Mouse (Mus musculus): ENCODE data around the gene Chn1. TPM values are rescaled to one million over a fixed set of nuclear protein-coding genes. Genes with fewer than 3 reads are reported as not detected.
A peak's percentile ranks its signal among the peaks of the same experiment; 100 is the strongest.
"Not testable (repeated sequence)": the region's sequence is repeated elsewhere in the genome, so short reads cannot be mapped to it uniquely, and the experiment has no call there.

Gene Chn1
- polyA plus RNA-seq (2015; fragmentation: Nextera tagmentation; extraction: Ambion mirVana), result 0.78 TPM in 2 replicates

DNA sequence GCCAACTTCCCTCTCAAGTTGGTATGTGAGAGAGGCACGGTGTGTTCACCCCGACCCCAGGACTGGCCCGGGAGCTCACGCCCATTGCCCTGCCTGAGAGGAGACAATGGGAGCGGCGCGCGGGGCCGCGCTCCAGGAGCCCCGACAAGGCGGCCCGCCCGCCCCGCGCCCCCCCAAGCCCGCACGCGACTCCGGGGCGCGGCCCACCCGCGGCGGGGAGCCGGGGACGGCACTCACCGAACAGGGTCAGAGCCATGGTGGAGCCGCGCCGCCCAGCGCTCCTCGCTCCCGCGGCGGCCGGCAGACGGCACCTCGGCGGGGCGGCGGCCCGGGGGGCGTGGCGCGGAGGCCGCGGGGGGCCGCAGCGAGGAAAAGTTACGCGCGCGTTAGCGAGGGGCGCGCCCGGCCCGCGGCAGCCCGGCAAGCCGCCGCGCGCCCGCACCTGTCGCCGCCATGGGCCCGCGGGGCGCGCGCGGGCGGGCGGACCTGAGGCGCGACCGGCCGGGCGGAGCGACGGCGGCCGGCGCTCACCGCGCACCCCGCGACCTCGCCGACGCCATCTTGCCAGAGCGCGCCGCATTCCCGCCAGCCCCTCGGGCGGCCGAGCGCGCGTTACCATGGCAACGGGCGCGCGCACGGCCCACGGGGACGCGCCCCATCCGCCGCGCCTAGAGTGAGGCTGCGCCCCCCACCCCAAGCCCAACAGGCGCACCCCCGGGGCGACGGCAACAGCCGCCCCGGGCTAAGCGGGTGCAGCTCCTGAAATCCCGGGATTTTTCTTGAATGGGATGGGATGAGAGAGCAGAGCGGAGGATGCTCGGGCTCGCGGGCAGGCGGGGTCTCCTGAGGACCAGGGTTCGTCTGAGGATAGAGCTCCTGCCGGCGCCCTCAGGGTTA, at the start of gene Chn1:
Gene Chn1, minus strand, starts transcription at position 561 of the 897 bp plus-strand sequence.
- under 1% methylated on average over 78 of the region's 131 CpGs for WGBS (ENCODE audit: insufficient replicate concordance)
- peaks cover 10% of the 10 kb centered on the region; the same call in 1 of the 2 replicates for H3K4me1 ChIP-seq (replicated peaks)
- H3K27me3 ChIP-seq, result peaks cover 75% of the 10 kb centered on the region
- no peak within 1 kb of the TSS for H3K27ac ChIP-seq (replicated peaks)
- peak within 1 kb of the TSS; percentile 66 for H3K4me3 ChIP-seq (replicated peaks)
- no peak within 1 kb of the TSS; the same call in 1 of the 2 replicates for H3K9ac ChIP-seq
- ATAC-seq (ENCODE audit: insufficient read depth), result peak; percentile 56
- no peaks in the 10 kb centered on the region for H3K9me3 ChIP-seq (replicated peaks)
- peak within 1 kb of the TSS; percentile 91 for H3K4me2 ChIP-seq
- no peaks in the 10 kb centered on the region for H3K36me3 ChIP-seq (replicated peaks)

DNA sequence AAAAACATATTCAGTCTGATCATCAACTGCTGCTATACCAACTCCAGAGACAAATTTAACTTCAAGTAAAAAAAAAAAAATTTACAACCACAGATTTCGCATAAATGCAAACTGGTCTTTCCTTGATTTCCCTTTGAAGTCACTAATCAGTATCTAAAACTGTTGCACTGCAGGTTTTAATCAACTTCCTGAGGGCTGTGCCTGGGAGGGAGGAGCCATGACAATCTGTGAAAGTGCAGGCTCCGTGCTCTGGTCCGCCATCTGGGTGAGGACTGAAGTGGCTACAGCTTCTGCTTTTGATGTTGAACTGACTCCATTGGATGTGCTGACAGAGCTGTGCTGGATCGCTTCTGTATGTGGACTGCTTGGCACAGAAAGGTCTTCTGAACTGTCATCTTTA, 43.6 kb upstream of the Chn1 start:
- Histone ChIP-seq H3K4me2 (no peak overlapping the region), H3K4me3 (replicated peaks) (no peak overlapping the region), H3K36me3 (replicated peaks) (peaks cover 28% of the 10 kb centered on the region), H3K27ac (replicated peaks) (no peak overlapping the region), H3K4me1 (replicated peaks) (no peaks in the 10 kb centered on the region), H3K9me3 (replicated peaks) (no peaks in the 10 kb centered on the region), H3K27me3 (no peaks in the 10 kb centered on the region), H3K9ac (no peak overlapping the region)
- WGBS (ENCODE audit: insufficient replicate concordance), result 37% methylated on average over 4 of the region's 4 CpGs
- no peak for ATAC-seq (ENCODE audit: insufficient read depth)

DNA sequence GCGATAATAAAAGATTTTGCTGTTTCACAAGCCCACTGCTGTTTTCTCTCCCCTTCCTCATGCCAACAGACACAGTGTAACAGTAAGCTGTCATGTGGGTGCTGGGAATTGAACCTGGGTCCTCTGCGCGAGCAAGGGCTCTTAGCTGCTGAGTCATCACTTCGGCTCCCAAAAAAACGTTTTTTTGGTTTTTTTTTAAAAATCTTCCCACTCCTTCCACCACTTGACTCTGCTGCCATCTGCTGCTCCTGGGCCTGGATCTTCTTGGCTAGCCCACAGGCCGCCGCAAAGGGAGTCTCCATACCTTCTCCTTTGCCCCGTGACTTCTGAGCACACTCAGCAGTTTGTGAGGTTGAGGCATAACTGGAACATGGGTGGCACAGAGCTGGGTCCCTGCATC, 32.5 kb upstream of the Chn1 start:
- WGBS (ENCODE audit: insufficient replicate concordance), result 72% methylated on average over 8 of the region's 8 CpGs
- ATAC-seq (ENCODE audit: insufficient read depth), result no peak
- H3K4me3 ChIP-seq (replicated peaks), result no peak overlapping the region
- no peak overlapping the region for H3K4me2 ChIP-seq
- H3K4me1 ChIP-seq (replicated peaks), result no peaks in the 10 kb centered on the region
- H3K27me3 ChIP-seq, result no peaks in the 10 kb centered on the region
- H3K27ac ChIP-seq (replicated peaks), result no peak overlapping the region
- H3K36me3 ChIP-seq (replicated peaks), result no peaks in the 10 kb centered on the region
- no peak overlapping the region for H3K9ac ChIP-seq
- no peaks in the 10 kb centered on the region for H3K9me3 ChIP-seq (replicated peaks)

DNA sequence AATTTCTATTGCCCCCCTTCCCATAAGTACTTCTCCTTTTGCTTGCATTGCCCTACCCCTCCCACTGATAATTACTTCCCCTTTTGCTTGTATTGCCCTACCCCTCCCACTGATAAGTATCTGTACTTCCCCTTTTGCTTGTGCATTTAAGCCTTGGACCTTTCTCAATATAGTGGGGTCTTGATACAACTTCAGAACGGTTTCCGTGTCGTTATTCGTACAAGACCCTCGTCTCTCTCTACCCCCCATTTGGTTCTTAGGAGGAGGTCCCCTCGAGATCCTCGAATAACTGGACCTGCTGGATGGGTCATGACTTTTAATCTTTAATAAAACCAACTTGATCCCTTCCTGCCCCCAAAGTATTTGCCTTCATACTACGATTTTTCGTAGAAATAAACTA, 25.0 kb upstream of the Chn1 start:
- 56% methylated on average over 9 of the region's 9 CpGs for WGBS (ENCODE audit: insufficient replicate concordance)

DNA sequence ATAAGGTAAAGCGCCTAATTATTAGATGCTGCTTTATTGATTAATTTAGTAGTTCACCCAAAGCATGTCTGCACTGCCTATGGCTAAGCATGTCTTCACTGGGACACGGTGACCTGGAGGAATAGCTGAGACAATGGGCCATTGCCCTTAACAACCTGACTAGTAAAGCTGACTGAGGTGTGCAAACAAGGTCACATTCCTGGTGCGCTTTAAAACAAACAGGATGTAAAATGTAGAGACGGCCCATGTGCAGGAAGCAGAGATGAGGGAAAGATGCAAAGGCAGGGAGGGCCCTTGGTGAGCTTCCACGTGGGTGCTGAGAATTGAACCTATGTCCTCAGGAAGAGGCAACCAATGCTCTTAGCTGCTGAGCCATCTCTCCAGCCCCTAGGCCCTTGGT, 23.6 kb upstream of the Chn1 start:
- H3K4me2 ChIP-seq, result no peak overlapping the region
- no peaks in the 10 kb centered on the region for H3K36me3 ChIP-seq (replicated peaks)
- ATAC-seq (ENCODE audit: insufficient read depth), result no peak
- no peaks in the 10 kb centered on the region for H3K27me3 ChIP-seq
- H3K4me1 ChIP-seq (replicated peaks), result no peaks in the 10 kb centered on the region
- no peak overlapping the region for H3K27ac ChIP-seq (replicated peaks)
- H3K9me3 ChIP-seq (replicated peaks), result no peaks in the 10 kb centered on the region
- no peak overlapping the region for H3K4me3 ChIP-seq (replicated peaks)
- 51% methylated on average over 5 of the region's 5 CpGs for WGBS (ENCODE audit: insufficient replicate concordance)
- no peak overlapping the region for H3K9ac ChIP-seq

More for the DNA sequence above, 25.0 kb upstream of the Chn1 start:
- H3K36me3 ChIP-seq (replicated peaks); ATAC-seq (ENCODE audit: insufficient read depth); H3K27me3 ChIP-seq; H3K4me1 ChIP-seq (replicated peaks); H3K9ac ChIP-seq; H3K4me3 ChIP-seq (replicated peaks); H3K27ac ChIP-seq (replicated peaks); H3K9me3 ChIP-seq (replicated peaks); H3K4me2 ChIP-seq: not testable (repeated sequence)

DNA sequence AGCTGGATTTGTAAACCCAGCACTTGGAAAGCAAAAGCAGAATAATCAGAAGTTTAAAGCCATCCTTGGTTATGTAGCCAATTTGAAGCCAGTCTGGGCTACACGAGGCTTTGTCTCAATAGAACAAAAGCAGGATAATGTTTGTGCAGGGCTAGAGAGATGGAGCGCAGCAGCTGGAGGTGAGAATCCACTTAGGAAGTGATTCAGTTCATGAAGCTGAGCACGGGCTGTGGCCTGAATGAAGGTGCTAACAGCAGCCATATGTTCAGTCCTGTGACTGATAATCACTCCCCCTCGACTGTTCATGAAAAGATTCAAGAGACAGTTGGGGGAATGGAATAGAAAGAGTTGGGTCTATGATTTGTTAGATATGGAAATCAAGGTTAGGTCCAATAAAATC, 23.0 kb upstream of the Chn1 start:
- H3K9me3 ChIP-seq (replicated peaks), result no peaks in the 10 kb centered on the region
- 49% methylated on average over 4 of the region's 4 CpGs for WGBS (ENCODE audit: insufficient replicate concordance)
- H3K36me3 ChIP-seq (replicated peaks), result no peaks in the 10 kb centered on the region
- H3K4me3 ChIP-seq (replicated peaks), result no peak overlapping the region
- H3K27me3 ChIP-seq, result no peaks in the 10 kb centered on the region
- no peak overlapping the region for H3K4me2 ChIP-seq
- H3K9ac ChIP-seq, result no peak overlapping the region
- H3K27ac ChIP-seq (replicated peaks), result no peak overlapping the region
- ATAC-seq (ENCODE audit: insufficient read depth), result no peak
- no peaks in the 10 kb centered on the region for H3K4me1 ChIP-seq (replicated peaks)

DNA sequence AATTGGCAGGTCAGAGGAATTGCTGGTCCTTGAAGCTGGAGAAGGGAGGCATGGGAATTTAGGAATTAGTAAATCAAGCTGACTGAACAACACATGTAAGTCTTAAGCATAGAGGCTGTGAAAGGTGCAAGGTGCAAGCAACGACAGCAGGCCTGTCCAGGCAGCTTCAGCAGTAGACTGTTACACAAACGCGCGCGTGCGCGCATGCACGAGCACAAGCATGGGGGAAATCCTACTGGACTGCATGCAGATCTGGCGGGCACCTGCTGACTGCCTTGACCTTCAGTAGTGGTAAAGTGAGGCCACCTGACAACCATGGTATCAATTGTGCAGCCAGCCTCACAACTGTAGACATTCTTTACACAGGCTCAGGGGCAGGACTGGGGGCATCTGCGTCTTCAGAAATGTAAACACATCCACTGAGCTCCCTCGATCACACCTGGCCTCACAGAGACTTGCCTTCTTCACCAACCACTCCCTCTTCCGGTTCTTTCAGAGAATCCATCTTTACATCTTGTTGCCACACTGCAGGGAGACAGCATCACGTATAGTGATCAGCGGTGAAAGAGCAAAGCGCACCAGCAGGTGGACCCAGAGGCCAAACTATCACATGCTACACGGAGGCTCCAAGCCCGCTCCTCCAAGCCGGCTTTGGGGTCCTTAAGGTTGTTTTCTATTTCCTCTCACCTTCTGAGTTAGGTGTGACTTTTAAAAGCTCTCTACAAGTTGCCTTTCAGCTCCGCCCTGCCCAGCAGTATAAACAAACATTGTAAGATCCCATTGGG, 16.9 kb upstream of the Chn1 start:
- whole genome bisulfite sequencing (ENCODE audit: insufficient replicate concordance), result 48% methylated on average over 19 of the region's 19 CpGs
- no peak overlapping the region for H3K9ac ChIP-seq
- no peak overlapping the region for H3K4me3 ChIP-seq (replicated peaks)
- no peak overlapping the region for H3K4me2 ChIP-seq
- H3K36me3 ChIP-seq (replicated peaks), result no peaks in the 10 kb centered on the region
- ATAC-seq (ENCODE audit: insufficient read depth), result no peak
- H3K4me1 ChIP-seq (replicated peaks), result no peaks in the 10 kb centered on the region
- no peak overlapping the region for H3K27ac ChIP-seq (replicated peaks)
- H3K27me3 ChIP-seq, result peaks cover 14% of the 10 kb centered on the region; the same call in 1 of the 2 replicates
- no peaks in the 10 kb centered on the region for H3K9me3 ChIP-seq (replicated peaks)

DNA sequence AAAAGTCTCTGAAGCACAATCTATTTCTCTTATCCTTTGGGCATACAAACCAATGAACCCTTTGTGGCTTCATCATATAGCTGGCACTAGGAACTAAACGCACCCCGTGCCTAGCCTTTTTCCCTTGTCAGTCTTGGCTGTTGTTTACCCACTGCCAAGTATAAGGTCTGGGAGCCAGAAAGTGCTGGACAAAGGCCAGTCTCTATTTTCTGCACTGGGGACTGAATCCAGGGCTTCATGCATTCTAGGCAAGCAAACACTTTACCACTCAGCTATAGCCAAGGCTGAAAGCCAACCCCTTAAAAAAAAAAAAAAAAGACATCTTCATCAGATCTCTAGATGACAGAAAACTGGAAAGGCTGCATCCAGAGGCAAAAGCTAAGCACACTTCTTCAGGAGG, 15.2 kb upstream of the Chn1 start:
- peaks cover 14% of the 10 kb centered on the region; the same call in 1 of the 2 replicates for H3K27me3 ChIP-seq
- no peak overlapping the region for H3K4me3 ChIP-seq (replicated peaks)
- WGBS (ENCODE audit: insufficient replicate concordance), result 72% methylated on average over 2 of the region's 2 CpGs
- no peak overlapping the region for H3K9ac ChIP-seq
- H3K27ac ChIP-seq (replicated peaks), result no peak overlapping the region
- no peak overlapping the region for H3K4me2 ChIP-seq
- H3K36me3 ChIP-seq (replicated peaks), result no peaks in the 10 kb centered on the region
- H3K4me1 ChIP-seq (replicated peaks), result no peaks in the 10 kb centered on the region
- no peaks in the 10 kb centered on the region for H3K9me3 ChIP-seq (replicated peaks)
- no peak for ATAC-seq (ENCODE audit: insufficient read depth)

DNA sequence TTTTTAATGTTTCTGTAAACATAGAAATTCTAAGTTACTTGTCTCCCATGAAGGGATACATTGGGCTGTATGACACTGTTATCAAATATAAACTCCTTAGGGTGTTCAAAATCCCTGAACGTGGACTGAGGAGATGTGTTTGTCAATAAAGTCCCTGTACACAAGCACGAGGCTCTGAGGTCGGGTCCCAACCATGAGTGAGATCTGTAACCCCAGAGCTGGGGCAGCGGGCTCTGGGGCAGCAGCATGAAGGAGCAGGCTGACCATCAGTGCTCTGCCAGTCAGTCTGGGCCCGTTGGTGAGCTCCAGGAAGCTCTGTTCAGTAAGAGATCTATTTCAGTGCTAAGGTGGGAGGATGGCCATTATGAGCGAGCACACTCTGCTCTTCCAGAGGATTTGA, 13.2 kb upstream of the Chn1 start:
- peaks cover 17% of the 10 kb centered on the region; the same call in 1 of the 2 replicates for H3K27me3 ChIP-seq
- ATAC-seq (ENCODE audit: insufficient read depth), result no peak
- no peak overlapping the region for H3K27ac ChIP-seq (replicated peaks)
- no peaks in the 10 kb centered on the region for H3K9me3 ChIP-seq (replicated peaks)
- no peak overlapping the region for H3K9ac ChIP-seq
- H3K4me1 ChIP-seq (replicated peaks), result no peaks in the 10 kb centered on the region
- H3K4me3 ChIP-seq (replicated peaks), result no peak overlapping the region
- no peak overlapping the region for H3K4me2 ChIP-seq
- H3K36me3 ChIP-seq (replicated peaks), result no peaks in the 10 kb centered on the region
- WGBS (ENCODE audit: insufficient replicate concordance), result 53% methylated on average over 6 of the region's 6 CpGs

DNA sequence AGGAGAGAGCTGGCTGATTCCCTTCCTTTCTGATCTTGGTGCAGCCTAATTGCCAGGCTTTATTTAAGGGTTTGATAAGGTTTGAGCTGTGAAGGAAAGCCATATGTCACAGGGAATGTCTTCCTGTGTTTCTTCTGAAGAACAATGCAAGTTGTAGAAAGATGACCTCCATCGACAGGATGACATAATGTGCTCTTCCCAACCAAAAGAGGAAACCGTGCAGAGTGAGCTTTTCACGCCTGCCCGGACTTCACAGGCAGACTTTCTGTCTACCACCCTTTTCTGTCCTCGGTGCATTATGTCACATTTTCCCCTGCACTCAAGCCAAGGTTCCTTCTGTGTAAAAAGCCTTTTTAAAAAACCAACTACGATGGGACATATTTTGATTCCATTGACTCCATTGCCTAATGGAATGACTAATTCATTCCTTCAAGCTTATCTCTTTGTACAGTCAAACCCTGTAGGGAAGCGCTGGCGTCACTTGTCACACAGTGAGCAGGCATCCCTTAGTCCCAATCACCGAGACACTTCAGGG, 7.3 kb upstream of the Chn1 start:
- no peak for ATAC-seq (ENCODE audit: insufficient read depth)
- Histone ChIP-seq H3K9ac (no peak overlapping the region), H3K27me3 (peaks cover 45% of the 10 kb centered on the region), H3K4me1 (replicated peaks) (no peaks in the 10 kb centered on the region), H3K4me2 (no peak overlapping the region), H3K36me3 (replicated peaks) (no peaks in the 10 kb centered on the region), H3K4me3 (replicated peaks) (no peak overlapping the region), H3K27ac (replicated peaks) (no peak overlapping the region), H3K9me3 (replicated peaks) (no peaks in the 10 kb centered on the region)
- WGBS (ENCODE audit: insufficient replicate concordance), result 15% methylated on average over 9 of the region's 9 CpGs

Data from liver, embryonic 15.5 days (tissue).